Mouse (Mus musculus): ENCODE data around the gene Cep57. TPM values are rescaled to one million over a fixed set of nuclear protein-coding genes. Genes with fewer than 3 reads are reported as not detected.
"Not testable (repeated sequence)": the region's sequence is repeated elsewhere in the genome, so short reads cannot be mapped to it uniquely, and the experiment has no call there.

Cep57 gene
- total RNA-seq, 2 experiments from 2014 or later = 26.3 to 28.1 TPM

GRCm38 (mm10) chr9:13790864-13791263, 36.0 kb downstream of the Cep57 start:
- not testable (repeated sequence) for DNase-seq

GRCm38 (mm10) chr9:13781985-13782384, 44.9 kb downstream of the Cep57 start:
- no peak for DNase-seq

GRCm38 (mm10) chr9:13774732-13775131, 52.2 kb downstream of the Cep57 start:
- DNase-seq = no peak

GRCm38 (mm10) chr9:13766570-13766969, 60.3 kb downstream of the Cep57 start:
- DNase-seq = no peak

GRCm38 (mm10) chr9:13765624-13766023, 61.3 kb downstream of the Cep57 start:
- DNase-seq = no peak

- DNase-seq = no peak
Observed at GRCm38 (mm10) chr9:13760430-13760829, 66.5 kb downstream of the Cep57 start.

Other genes starting within 250 kb of the Cep57 start
- gene Mtmr2, start 78.7 kb downstream of the Cep57 start, total RNA-seq (2021) = 10 to 100 TPM; 47.0 TPM
- 10 to 100 TPM; 20.6 to 22.8 TPM for gene Fam76b, start 609 bp upstream of the Cep57 start, total RNA-seq (2021)